Mouse (Mus musculus) heart, embryonic 16.5 days (tissue): ENCODE measurements around the gene Gm5916. TPM values are rescaled to one million over a fixed set of nuclear protein-coding genes. Genes with fewer than 3 reads are reported as not detected.

Experiments used
- ATAC-seq: fragments of 200-750 bp; cut with Nextera tagmentation; replicated peaks from 2 replicates; pipeline ENCODE4 v1.8.0; 2017; ENCODE audit warnings: moderate number of reproducible peaks; ENCODE audit not compliant: insufficient read depth, low FRiP score; ENCODE audit errors: extremely low read depth
- H3K27ac ChIP-seq: fragments of 300-500 bp; sonication (generic); 2 replicates; pipeline ENCODE4 v1.5.1; 2014; ENCODE audit warnings: mild to moderate bottlenecking, low read length, control low read depth, moderate library complexity
- H3K27me3 ChIP-seq: fragments of 300-500 bp; sonication (generic); 2 replicates; pipeline ENCODE4 v1.6.1; 2014; ENCODE audit warnings: low read length, mixed read lengths; ENCODE audit not compliant: control insufficient read depth, insufficient read depth
- H3K36me3 ChIP-seq: fragments of 300-500 bp; sonication (generic); 2 replicates; pipeline ENCODE4 v1.6.1; 2014; ENCODE audit not compliant: control insufficient read depth, insufficient read depth
- H3K4me1 ChIP-seq: fragments of 300-500 bp; sonication (generic); 2 replicates; pipeline ENCODE4 v1.6.1; 2014; ENCODE audit warnings: low read length, mixed read lengths; ENCODE audit not compliant: control insufficient read depth, insufficient read depth
- H3K4me2 ChIP-seq: fragments of 300-500 bp; sonication (generic); 2 replicates; pipeline ENCODE4 v1.6.1; 2014; ENCODE audit warnings: low read depth, mild to moderate bottlenecking, control low read depth, low read length
- H3K4me3 ChIP-seq: fragments of 300-500 bp; sonication (generic); 2 replicates; pipeline ENCODE4 v1.5.1; 2014; ENCODE audit warnings: mild to moderate bottlenecking, control low read depth, low read length
- H3K9ac ChIP-seq: fragments of 300-500 bp; sonication (generic); 2 replicates; pipeline ENCODE4 v1.6.1; 2014; ENCODE audit warnings: low read length, control low read depth
- H3K9me3 ChIP-seq: fragments of 300-500 bp; sonication (generic); replicated peaks from 2 replicates; pipeline ENCODE4 v1.6.1; 2016; ENCODE audit warnings: low read length; ENCODE audit not compliant: control insufficient read depth
- WGBS: fragments of 180-500 bp; shearing (Covaris S2); extraction: QIAGEN DNeasy Blood & Tissue Kit; methylation state at CpG from one replicate; pipeline ENCODE4 v1.1.7; 2014; 5-methylcytosine and 5-hydroxymethylcytosine counted together
- polyA plus RNA-seq: library from polyadenylated mRNA; unstranded; fragments of >200 nt; fragmentation: Nextera tagmentation; extraction: Ambion mirVana; gene quantifications from 2 replicates; pipeline ENCODE4 v1.2.1, GENCODE M21; 2015

Gene Gm5916
- polyA plus RNA-seq, result not detected in 2 replicates

DNA sequence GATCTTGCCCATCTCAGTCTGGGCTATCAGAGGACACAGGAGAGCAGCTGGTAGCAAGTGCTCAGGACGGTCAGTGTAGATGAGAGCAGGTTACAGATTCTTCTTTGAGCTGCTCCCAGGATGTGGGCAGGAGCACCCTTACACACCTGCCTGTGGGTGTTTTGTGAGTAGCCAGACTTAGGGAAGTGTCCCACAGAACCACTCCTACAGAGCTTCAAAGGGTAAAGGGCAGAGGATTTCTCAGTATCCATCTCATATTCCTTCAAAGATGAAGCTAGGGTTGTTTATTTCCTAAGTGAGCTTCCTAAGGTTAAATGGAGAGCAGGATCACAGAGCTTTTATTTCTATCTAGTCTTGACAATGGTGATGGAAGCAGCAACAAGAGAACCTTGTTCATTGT lies at the start of gene Gm5916:
Gene Gm5916, minus strand, starts transcription at position 101 of the 400 bp plus-strand sequence.
- no peak within 1 kb of the TSS for H3K27ac ChIP-seq
- H3K4me1 ChIP-seq, result no peaks in the 10 kb centered on the region
- H3K9ac ChIP-seq, result no peak within 1 kb of the TSS
- H3K4me2 ChIP-seq, result no peak within 1 kb of the TSS
- H3K36me3 ChIP-seq, result no peaks in the 10 kb centered on the region
- no peak within 1 kb of the TSS for H3K4me3 ChIP-seq
- WGBS, result 48% methylated on average over 1 of the region's 1 CpGs
- H3K27me3 ChIP-seq, result no peaks in the 10 kb centered on the region
- H3K9me3 ChIP-seq, result peaks cover 5% of the 10 kb centered on the region; the same call in 1 of the 2 replicates
- no peak for ATAC-seq

Other genes with a start within 250 kb of the Gm5916 start
- gene 9230113P08Rik, start 220.4 kb downstream of the Gm5916 start, polyA plus RNA-seq, result not detected in 2 replicates